Mouse (Mus musculus) brain, embryonic 14.5 days (tissue): ENCODE measurements around the gene Spata20. TPM values are rescaled to one million over a fixed set of nuclear protein-coding genes. Genes with fewer than 3 reads are reported as not detected.
A peak's percentile ranks its signal among the peaks of the same experiment; 100 is the strongest.

Experiments used
- DNase-seq: peaks from one replicate; pipeline ENCODE4 v3.0.0-alpha.2; 2011; ENCODE audit warnings: low read depth
- CTCF ChIP-seq: fragments of 200-500 bp; IDR thresholded peaks from 2 replicates; pipeline ENCODE4 v1.5.1; 2012; ENCODE audit warnings: inconsistent platforms, mild to moderate bottlenecking, moderate library complexity, borderline replicate concordance; ENCODE audit not compliant: insufficient read depth, insufficient read length; ENCODE audit errors: extremely low read depth
- POLR2A ChIP-seq: fragments of 200-500 bp; IDR thresholded peaks from 2 replicates; pipeline ENCODE4 v1.6.1; 2012; ENCODE audit warnings: mild to moderate bottlenecking, inconsistent platforms, borderline replicate concordance; ENCODE audit not compliant: poor library complexity, insufficient read depth, insufficient read length, severe bottlenecking; ENCODE audit errors: extremely low read depth
- polyA plus RNA-seq: library from polyadenylated mRNA; depleted of rRNA; stranded (reverse); fragments of >200 nt; gene quantifications from 2 replicates; pipeline ENCODE4 v1.2.3, GENCODE M21; 2012

The Spata20 gene
- polyA plus RNA-seq, 1 experiment, result 0.66 TPM

- peak; percentile 63 for DNase-seq
- TF ChIP-seq CTCF (no peak), POLR2A (no peak)
These were observed 10.3 kb downstream of the Spata20 start for GRCm38 (mm10) chr11:94475722-94476121.

- no peak for DNase-seq
- TF ChIP-seq CTCF (no peak), POLR2A (no peak)
These were observed 11.5 kb downstream of the Spata20 start for GRCm38 (mm10) chr11:94474544-94474910.

- TF ChIP-seq CTCF (no peak), POLR2A (peak; percentile 67)
- DNase-seq, result peak; percentile 94
These were observed 12.1 kb downstream of the Spata20 start, which contains the start of gene Cacna1g for GRCm38 (mm10) chr11:94473707-94474543. Cacna1g (minus strand) TSS chr11:94474198.

GRCm38 (mm10) chr11:94472916-94473706 is 12.9 kb downstream of the Spata20 start:
- no peak for TF ChIP-seq CTCF
- TF ChIP-seq POLR2A, result no peak
- no peak for DNase-seq

- no peak for DNase-seq
- no peak for TF ChIP-seq POLR2A
- TF ChIP-seq CTCF, result no peak
These were observed 13.4 kb downstream of the Spata20 start for GRCm38 (mm10) chr11:94472585-94472915.

- peak; percentile 54 for DNase-seq
- TF ChIP-seq POLR2A (no peak), CTCF (no peak)
These were observed 14.0 kb downstream of the Spata20 start for GRCm38 (mm10) chr11:94471740-94472584.

GRCm38 (mm10) chr11:94470391-94470790 is 15.6 kb downstream of the Spata20 start:
- DNase-seq, result peak; percentile 56
- TF ChIP-seq POLR2A (no peak), CTCF (no peak)

GRCm38 (mm10) chr11:94469136-94470064 is 16.6 kb downstream of the Spata20 start:
- DNase-seq, result peak; percentile 72
- no peak for TF ChIP-seq CTCF
- no peak for TF ChIP-seq POLR2A

GRCm38 (mm10) chr11:94468582-94469064 is 17.4 kb downstream of the Spata20 start:
- peak; percentile 99 for DNase-seq
- TF ChIP-seq CTCF, result no peak
- TF ChIP-seq POLR2A, result no peak

GRCm38 (mm10) chr11:94466333-94466855 is 19.6 kb downstream of the Spata20 start:
- DNase-seq, result no peak
- TF ChIP-seq CTCF (no peak), POLR2A (no peak)

- TF ChIP-seq CTCF (no peak), POLR2A (no peak)
- DNase-seq, result no peak
These were observed 21.8 kb downstream of the Spata20 start for GRCm38 (mm10) chr11:94464170-94464569.
